Mouse (Mus musculus): ENCODE measurements around the gene Grm1. TPM values are rescaled to one million over a fixed set of nuclear protein-coding genes. Genes with fewer than 3 reads are reported as not detected.
A peak's percentile ranks its signal among the peaks of the same experiment; 100 is the strongest.

Gene Grm1
- polyA plus RNA-seq, 1 experiment from 2014 or later: 0.64 TPM

DNA sequence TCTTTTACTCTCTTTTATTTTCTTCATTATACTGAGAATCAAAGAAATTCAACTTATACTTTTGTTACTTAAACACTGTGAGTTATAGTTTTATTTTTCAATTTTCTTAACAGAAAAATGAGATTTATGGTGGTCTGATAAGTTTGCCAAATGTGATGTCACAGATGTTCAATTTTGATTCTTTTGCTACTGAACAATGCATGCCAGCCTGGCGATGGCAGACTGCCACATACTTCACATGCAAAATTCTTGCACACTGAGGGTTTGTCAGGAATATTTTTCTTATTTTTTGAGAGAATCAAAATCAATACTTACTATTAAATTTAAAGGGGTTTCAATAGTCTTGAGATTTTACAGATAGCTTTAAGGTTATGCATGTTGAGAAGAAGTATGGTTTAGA, 251.0 kb downstream of the Grm1 start:
- ATAC-seq (replicated peaks; ENCODE audit: low FRiP score): no peak
- no peak overlapping the region for H3K27ac ChIP-seq (ENCODE audit: low read depth, low read length)
- WGBS: 92% methylated on average over 1 of the region's 1 CpGs
- no peaks in the 10 kb centered on the region for H3K4me1 ChIP-seq (replicated peaks; ENCODE audit: control insufficient read depth, insufficient read depth, low read length)
- no peak overlapping the region for H3K9ac ChIP-seq (ENCODE audit: low read length)
- no peak overlapping the region for H3K4me3 ChIP-seq (ENCODE audit: low read depth, low read length)
- DNase-seq (ENCODE audit: low spot score): no peak
- no peaks in the 10 kb centered on the region for H3K27me3 ChIP-seq (ENCODE audit: control insufficient read depth, insufficient read depth, low read length)
- H3K4me2 ChIP-seq (ENCODE audit: low read depth, low read length, severe bottlenecking): no peak overlapping the region
- no peaks in the 10 kb centered on the region for H3K9me3 ChIP-seq (ENCODE audit: control insufficient read depth, low read length)
- H3K36me3 ChIP-seq (ENCODE audit: control insufficient read depth, insufficient read depth, low read length): no peaks in the 10 kb centered on the region

DNA sequence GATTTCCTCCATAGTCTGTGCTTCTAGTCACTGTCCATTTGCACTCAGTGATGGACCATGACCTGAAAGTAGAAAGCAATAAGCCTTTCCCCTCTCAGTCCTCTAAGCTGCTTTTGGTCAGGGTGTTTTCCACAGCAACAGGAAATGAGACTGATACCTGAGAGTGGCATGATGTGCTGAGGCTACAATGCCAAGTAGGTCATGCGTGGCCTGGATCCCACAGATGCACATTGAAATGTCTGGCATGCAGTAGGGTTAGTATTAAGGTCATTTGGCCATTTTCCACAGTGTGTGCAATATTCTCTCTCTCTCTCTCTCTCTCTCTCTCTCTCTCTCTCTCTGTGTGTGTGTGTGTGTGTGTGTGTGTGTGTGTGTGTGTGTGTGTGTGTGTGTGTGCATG, 254.8 kb downstream of the Grm1 start:
- H3K9ac ChIP-seq (ENCODE audit: low read length): no peak overlapping the region
- H3K4me2 ChIP-seq (ENCODE audit: low read depth, low read length, severe bottlenecking): no peak overlapping the region
- H3K27me3 ChIP-seq (ENCODE audit: control insufficient read depth, insufficient read depth, low read length): no peaks in the 10 kb centered on the region
- no peak overlapping the region for H3K27ac ChIP-seq (ENCODE audit: low read depth, low read length)
- no peaks in the 10 kb centered on the region for H3K36me3 ChIP-seq (ENCODE audit: control insufficient read depth, insufficient read depth, low read length)
- no peaks in the 10 kb centered on the region for H3K9me3 ChIP-seq (ENCODE audit: control insufficient read depth, low read length)
- no peak overlapping the region for H3K4me3 ChIP-seq (ENCODE audit: low read depth, low read length)
- 67% methylated on average over 1 of the region's 1 CpGs for WGBS
- H3K4me1 ChIP-seq (replicated peaks; ENCODE audit: control insufficient read depth, insufficient read depth, low read length): no peaks in the 10 kb centered on the region
- ATAC-seq (replicated peaks; ENCODE audit: low FRiP score) (no peak), DNase-seq (ENCODE audit: low spot score) (no peak)

DNA sequence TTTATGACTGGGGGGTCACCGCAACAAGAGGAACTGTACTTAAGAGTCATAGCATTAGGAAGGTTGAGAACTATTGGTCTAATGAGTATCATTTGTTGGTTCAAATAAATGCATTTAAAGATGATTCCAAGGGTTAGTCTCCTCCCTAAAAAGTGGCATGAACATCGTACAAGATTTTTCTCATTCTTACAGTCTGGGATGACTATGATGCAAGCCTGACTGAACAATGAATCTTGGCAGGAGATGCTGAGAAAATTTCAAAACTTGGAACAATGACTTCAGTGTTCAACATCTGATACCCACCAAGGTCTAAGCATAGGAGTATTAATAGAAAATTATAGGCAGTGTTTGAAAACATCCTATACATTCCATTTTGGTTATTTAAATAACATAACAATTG, 264.1 kb downstream of the Grm1 start:
- Histone ChIP-seq H3K4me1 (replicated peaks; ENCODE audit: control insufficient read depth, insufficient read depth, low read length) (no peaks in the 10 kb centered on the region), H3K4me3 (ENCODE audit: low read depth, low read length) (no peak overlapping the region), H3K4me2 (ENCODE audit: low read depth, low read length, severe bottlenecking) (no peak overlapping the region), H3K27ac (ENCODE audit: low read depth, low read length) (no peak overlapping the region), H3K9me3 (ENCODE audit: control insufficient read depth, low read length) (no peaks in the 10 kb centered on the region), H3K36me3 (ENCODE audit: control insufficient read depth, insufficient read depth, low read length) (no peaks in the 10 kb centered on the region), H3K27me3 (ENCODE audit: control insufficient read depth, insufficient read depth, low read length) (no peaks in the 10 kb centered on the region), H3K9ac (ENCODE audit: low read length) (no peak overlapping the region)
- DNase-seq (ENCODE audit: low spot score) (no peak), ATAC-seq (replicated peaks; ENCODE audit: low FRiP score) (no peak)
- 96% methylated on average over 2 of the region's 2 CpGs for WGBS

DNA sequence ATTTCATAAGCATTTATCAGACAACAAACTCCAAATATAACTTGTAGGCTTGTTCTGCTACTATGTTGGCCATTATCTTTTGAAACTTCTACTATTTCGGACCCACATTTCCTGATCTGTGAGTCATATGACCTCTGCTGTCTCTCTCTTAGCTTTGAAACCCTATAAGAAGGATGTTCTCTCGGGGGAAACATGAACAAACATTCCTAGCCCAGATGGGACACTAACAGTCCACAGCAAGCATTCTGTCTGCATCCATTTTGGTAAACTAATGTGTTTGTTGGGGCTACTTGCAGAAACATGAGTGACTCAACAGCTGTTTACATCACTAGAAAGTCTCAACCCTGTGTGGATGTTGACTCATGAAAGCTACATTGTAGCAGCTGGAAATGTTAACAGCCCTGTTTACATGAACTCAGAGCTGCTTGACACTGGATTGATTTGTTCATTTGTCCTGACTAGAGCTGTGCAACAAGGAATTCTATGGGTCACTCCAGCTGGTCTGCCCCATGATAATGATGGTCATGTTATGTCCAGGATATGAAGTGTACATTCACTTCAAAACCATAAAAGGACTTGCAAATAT, 267.4 kb downstream of the Grm1 start:
- H3K36me3 ChIP-seq (ENCODE audit: control insufficient read depth, insufficient read depth, low read length): no peaks in the 10 kb centered on the region
- WGBS: 79% methylated on average over 2 of the region's 2 CpGs
- H3K27me3 ChIP-seq (ENCODE audit: control insufficient read depth, insufficient read depth, low read length): no peaks in the 10 kb centered on the region
- no peaks in the 10 kb centered on the region for H3K4me1 ChIP-seq (replicated peaks; ENCODE audit: control insufficient read depth, insufficient read depth, low read length)
- no peak for ATAC-seq (replicated peaks; ENCODE audit: low FRiP score)
- H3K4me2 ChIP-seq (ENCODE audit: low read depth, low read length, severe bottlenecking): no peak overlapping the region
- no peak overlapping the region for H3K27ac ChIP-seq (ENCODE audit: low read depth, low read length)
- H3K9me3 ChIP-seq (ENCODE audit: control insufficient read depth, low read length): no peaks in the 10 kb centered on the region
- no peak overlapping the region for H3K4me3 ChIP-seq (ENCODE audit: low read depth, low read length)
- no peak for DNase-seq (ENCODE audit: low spot score)
- no peak overlapping the region for H3K9ac ChIP-seq (ENCODE audit: low read length)

DNA sequence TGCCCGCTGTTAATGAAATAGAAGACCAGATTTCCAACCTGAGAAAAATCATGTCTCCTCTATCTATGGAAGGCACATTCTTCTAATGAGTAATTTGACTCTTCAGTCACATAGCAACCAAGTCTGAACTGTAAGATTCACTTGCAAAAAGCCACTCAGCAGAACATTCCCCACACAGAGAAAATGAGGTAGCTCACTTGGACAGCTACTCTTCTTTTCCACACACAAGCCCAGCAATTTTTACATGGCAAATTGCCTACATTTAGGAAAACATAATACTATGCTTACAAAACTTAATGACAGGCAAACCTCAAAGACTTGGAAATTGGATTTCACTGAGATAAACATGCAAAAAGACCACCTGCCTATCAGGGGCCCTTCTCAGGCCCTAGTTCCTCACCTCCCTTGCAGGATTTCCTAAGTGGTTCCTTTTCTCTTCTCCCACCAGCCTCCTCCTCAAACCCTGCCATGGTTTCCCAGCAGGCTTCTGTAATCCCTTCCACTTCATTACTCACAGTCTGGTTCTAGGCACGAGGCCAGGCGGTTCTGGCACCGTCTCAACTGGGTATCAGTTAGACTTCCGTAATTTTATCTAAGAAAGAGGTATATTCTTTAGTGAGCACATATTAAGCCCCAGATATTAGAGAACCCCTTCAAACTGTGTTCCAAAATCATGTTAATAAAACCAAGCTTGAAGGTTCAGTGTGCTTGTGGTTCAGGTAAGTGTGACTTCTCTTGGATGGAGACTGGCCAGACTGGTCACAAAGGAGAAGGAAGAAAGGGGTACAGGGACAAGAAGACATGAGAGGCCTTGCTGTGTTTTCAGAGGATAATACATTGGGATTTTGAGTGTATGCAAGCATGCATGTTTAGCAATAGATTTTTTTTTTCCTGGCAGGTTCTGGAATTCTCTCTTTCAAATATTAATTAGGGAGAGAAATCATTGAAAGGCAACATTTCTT, 269.1 kb downstream of the Grm1 start:
- H3K4me3 ChIP-seq (ENCODE audit: low read depth, low read length): no peak overlapping the region
- H3K27me3 ChIP-seq (ENCODE audit: control insufficient read depth, insufficient read depth, low read length): no peaks in the 10 kb centered on the region
- 33% methylated on average over 5 of the region's 5 CpGs for WGBS
- no peaks in the 10 kb centered on the region for H3K4me1 ChIP-seq (replicated peaks; ENCODE audit: control insufficient read depth, insufficient read depth, low read length)
- no peak for DNase-seq (ENCODE audit: low spot score)
- no peaks in the 10 kb centered on the region for H3K36me3 ChIP-seq (ENCODE audit: control insufficient read depth, insufficient read depth, low read length)
- ATAC-seq (replicated peaks; ENCODE audit: low FRiP score): peak; percentile 49
- H3K9me3 ChIP-seq (ENCODE audit: control insufficient read depth, low read length): no peaks in the 10 kb centered on the region
- H3K27ac ChIP-seq (ENCODE audit: low read depth, low read length): no peak overlapping the region
- no peak overlapping the region for H3K4me2 ChIP-seq (ENCODE audit: low read depth, low read length, severe bottlenecking)
- H3K9ac ChIP-seq (ENCODE audit: low read length): no peak overlapping the region

DNA sequence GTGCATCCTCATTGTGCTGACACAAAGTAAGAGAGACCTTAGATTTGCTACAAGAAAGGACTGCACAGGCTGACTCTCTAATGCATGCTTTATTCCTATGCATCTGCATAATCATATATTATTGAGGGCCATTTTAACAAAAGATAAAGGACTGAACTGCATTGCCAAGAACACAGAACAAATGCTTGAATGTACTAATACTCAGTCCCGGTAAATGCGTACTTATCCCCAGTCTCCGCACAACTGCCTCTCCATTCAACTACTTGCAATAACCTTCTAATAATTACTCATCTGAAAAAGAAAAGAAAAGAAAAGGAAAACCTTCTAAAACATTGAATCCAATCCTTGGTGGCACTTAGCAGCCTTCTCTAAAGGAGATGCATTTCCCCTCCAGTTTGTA, 272.4 kb downstream of the Grm1 start:
- Histone ChIP-seq H3K9ac (ENCODE audit: low read length) (no peak overlapping the region), H3K27me3 (ENCODE audit: control insufficient read depth, insufficient read depth, low read length) (no peaks in the 10 kb centered on the region), H3K4me1 (replicated peaks; ENCODE audit: control insufficient read depth, insufficient read depth, low read length) (no peaks in the 10 kb centered on the region), H3K9me3 (ENCODE audit: control insufficient read depth, low read length) (no peaks in the 10 kb centered on the region), H3K4me3 (ENCODE audit: low read depth, low read length) (no peak overlapping the region), H3K27ac (ENCODE audit: low read depth, low read length) (no peak overlapping the region), H3K36me3 (ENCODE audit: control insufficient read depth, insufficient read depth, low read length) (no peaks in the 10 kb centered on the region), H3K4me2 (ENCODE audit: low read depth, low read length, severe bottlenecking) (no peak overlapping the region)
- WGBS: 64% methylated on average over 3 of the region's 3 CpGs
- ATAC-seq (replicated peaks; ENCODE audit: low FRiP score) (peak; percentile 53), DNase-seq (ENCODE audit: low spot score) (no peak)

DNA sequence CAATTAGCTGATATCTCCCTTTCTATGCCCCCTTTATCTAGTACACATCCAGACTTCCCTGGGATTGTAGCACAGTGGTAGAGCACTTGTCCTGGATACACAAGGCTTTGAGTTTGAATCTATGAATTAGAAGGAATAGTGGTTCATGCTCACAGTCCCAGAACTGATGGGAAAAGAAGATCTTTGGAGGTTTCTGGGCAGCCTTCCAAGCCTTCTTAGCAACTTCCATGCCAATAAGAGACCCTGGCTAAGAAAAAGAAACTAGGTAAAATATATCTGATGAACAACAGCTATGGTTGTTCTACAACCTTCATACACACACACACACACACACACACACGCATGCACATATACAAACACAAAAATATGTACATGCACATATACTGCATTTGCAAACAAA, 286.8 kb downstream of the Grm1 start:
- H3K27ac ChIP-seq (ENCODE audit: low read depth, low read length): no peak overlapping the region
- WGBS: 89% methylated on average over 1 of the region's 1 CpGs
- H3K27me3 ChIP-seq (ENCODE audit: control insufficient read depth, insufficient read depth, low read length): no peaks in the 10 kb centered on the region
- ATAC-seq (replicated peaks; ENCODE audit: low FRiP score): no peak
- no peak overlapping the region for H3K9ac ChIP-seq (ENCODE audit: low read length)
- no peak overlapping the region for H3K4me3 ChIP-seq (ENCODE audit: low read depth, low read length)
- no peaks in the 10 kb centered on the region for H3K9me3 ChIP-seq (ENCODE audit: control insufficient read depth, low read length)
- DNase-seq (ENCODE audit: low spot score): no peak
- no peaks in the 10 kb centered on the region for H3K4me1 ChIP-seq (replicated peaks; ENCODE audit: control insufficient read depth, insufficient read depth, low read length)
- H3K36me3 ChIP-seq (ENCODE audit: control insufficient read depth, insufficient read depth, low read length): no peaks in the 10 kb centered on the region
- H3K4me2 ChIP-seq (ENCODE audit: low read depth, low read length, severe bottlenecking): no peak overlapping the region

DNA sequence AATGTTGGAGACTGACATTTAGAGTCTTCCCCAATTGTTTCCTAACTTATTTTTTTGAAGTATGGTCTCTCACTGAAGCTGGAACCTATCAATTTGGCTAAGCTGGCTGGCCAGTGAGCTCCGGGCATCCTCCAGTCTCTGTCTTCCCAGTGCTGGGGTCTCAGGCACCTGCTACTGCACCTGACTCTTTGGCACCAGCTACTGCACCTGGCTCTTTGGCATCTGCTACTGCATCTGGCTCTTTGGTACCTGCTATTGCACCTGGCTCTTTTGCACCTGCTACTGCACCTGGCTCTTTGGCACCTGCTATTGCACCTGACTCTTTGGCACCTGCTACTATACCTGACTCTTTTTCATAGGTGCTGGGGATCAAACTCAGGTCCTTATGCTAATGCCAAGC, 291.7 kb downstream of the Grm1 start:
- Histone ChIP-seq H3K27ac (ENCODE audit: low read depth, low read length) (no peak overlapping the region), H3K9me3 (ENCODE audit: control insufficient read depth, low read length) (no peaks in the 10 kb centered on the region), H3K9ac (ENCODE audit: low read length) (no peak overlapping the region), H3K36me3 (ENCODE audit: control insufficient read depth, insufficient read depth, low read length) (no peaks in the 10 kb centered on the region), H3K4me1 (replicated peaks; ENCODE audit: control insufficient read depth, insufficient read depth, low read length) (no peaks in the 10 kb centered on the region), H3K4me2 (ENCODE audit: low read depth, low read length, severe bottlenecking) (no peak overlapping the region), H3K27me3 (ENCODE audit: control insufficient read depth, insufficient read depth, low read length) (no peaks in the 10 kb centered on the region), H3K4me3 (ENCODE audit: low read depth, low read length) (no peak overlapping the region)
- WGBS: 67% methylated on average over 1 of the region's 1 CpGs
- ATAC-seq (replicated peaks; ENCODE audit: low FRiP score) (no peak), DNase-seq (ENCODE audit: low spot score) (no peak)

DNA sequence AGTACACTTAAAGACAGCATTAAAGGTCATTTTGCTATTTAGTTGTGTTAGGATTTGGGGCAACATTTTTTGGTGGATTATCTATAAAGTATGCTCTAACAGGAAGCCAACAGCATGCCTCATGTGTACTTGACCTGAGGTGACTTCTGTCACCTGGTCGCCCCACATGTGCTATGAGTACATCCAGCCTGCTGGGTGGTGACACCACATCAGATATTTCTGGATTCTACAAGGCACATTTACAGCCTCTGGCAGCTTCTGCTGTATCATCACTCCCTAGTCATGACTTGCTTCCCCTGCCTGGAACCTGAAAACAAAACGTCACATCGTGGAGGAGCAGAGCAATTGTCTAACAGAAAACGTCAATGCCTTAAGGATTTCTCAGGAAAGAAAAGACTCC, 292.2 kb downstream of the Grm1 start:
- Histone ChIP-seq H3K36me3 (ENCODE audit: control insufficient read depth, insufficient read depth, low read length) (no peaks in the 10 kb centered on the region), H3K9ac (ENCODE audit: low read length) (no peak overlapping the region), H3K4me1 (replicated peaks; ENCODE audit: control insufficient read depth, insufficient read depth, low read length) (no peaks in the 10 kb centered on the region), H3K4me3 (ENCODE audit: low read depth, low read length) (no peak overlapping the region), H3K4me2 (ENCODE audit: low read depth, low read length, severe bottlenecking) (no peak overlapping the region), H3K27ac (ENCODE audit: low read depth, low read length) (no peak overlapping the region), H3K27me3 (ENCODE audit: control insufficient read depth, insufficient read depth, low read length) (no peaks in the 10 kb centered on the region), H3K9me3 (ENCODE audit: control insufficient read depth, low read length) (no peaks in the 10 kb centered on the region)
- WGBS: 90% methylated on average over 4 of the region's 4 CpGs
- ATAC-seq (replicated peaks; ENCODE audit: low FRiP score) (no peak), DNase-seq (ENCODE audit: low spot score) (no peak)

Measured in forebrain, embryonic 11.5 days (tissue).